Mouse (Mus musculus) lung, postnatal 10 days (tissue): Measurements from ENCODE around the gene Plekha5.
"Not testable (repeated sequence)": the region's sequence is repeated elsewhere in the genome, so short reads cannot be mapped to it uniquely, and the experiment has no call there.

ENCODE experiments used
- DNase-seq: peaks from one replicate; pipeline ENCODE4 v3.0.0; 2021

Plekha5 gene

DNA sequence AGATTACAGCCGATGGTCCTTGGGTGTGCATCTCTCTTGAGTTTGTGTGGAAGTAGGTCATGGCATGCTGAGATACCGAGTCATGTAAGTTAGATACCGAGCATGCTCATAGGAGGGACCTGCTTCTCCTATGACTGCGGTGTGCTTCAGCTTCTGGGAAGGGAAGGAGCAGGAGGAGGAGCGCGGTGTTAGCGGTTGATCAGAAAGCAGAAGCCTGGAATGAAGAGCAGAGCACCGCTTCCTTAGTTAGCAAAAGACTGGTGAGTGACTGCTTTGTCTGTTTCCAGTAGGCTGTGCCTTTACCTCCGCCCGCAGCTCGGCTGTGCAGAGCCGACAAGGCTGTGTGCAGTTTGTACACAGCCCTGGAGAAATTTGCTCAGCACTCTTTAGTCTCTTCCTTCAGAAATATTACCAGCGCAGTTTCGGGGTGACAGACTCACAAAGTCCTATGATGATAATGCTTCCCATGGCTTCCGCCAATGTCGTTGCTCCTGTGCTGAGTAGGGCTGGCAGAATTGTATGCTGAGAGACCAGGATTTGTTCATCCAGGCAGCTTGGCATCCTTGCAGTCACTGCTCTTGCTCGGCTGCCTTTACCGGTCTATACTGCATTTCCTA lies 67.2 kb downstream of the Plekha5 start:
- DNase-seq: no peak

DNA sequence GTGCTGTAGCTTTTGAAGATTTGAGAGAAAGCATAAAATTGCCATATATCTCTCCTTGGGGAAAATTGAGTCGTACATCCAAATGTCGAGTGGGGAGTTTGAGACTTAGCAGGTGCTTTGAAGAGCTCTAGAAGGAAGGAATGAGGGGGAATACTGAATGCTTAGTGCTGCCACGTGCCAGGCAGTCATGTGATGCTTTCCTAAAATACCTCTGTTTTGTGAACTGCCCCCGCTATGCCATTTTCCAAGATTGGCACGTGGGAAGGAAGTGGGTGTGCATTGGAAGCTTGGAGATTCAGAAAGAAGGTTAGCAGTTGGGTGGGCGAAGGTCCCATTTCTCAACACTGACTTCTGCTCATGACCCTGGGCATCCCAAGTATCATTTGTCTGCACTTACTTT lies 68.2 kb downstream of the Plekha5 start:
- no peak for DNase-seq

DNA sequence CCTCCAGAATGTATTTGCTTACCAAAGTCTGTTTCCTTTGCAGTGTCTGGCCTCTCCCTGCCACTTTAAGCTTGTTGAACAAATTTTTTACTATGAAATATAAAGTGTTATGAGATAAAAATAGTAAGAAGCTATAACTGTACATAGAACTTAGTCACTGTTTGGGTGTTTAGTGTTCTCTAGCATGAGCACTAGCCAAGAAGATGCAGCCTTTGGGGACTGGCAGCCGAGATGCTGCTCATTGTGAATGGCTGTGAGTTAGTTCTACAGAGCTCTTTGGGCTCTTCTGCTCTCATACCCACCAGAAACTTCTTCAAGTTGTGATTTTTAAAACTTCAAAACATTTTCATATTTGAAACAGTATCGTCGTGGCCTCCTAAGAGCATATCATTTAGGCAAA lies 74.2 kb downstream of the Plekha5 start:
- no peak for DNase-seq

DNA sequence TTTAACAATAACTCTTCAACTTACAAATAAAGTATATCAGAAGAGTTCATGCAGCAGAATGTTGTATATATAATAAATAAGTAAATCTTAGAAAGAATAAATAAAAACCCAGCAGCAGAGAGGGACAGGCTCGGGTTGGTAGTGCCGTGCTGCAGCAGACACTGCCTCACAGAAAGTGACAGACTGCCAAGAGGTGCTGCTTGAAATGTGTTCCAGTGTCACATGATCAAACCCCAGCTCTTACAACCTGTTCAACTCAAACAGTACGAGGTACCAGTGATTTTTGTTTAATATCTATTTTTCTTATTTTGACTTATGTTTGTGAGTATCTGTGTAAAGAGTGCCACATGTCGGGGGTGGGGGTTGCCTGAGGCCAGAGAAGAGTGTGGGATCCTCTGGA lies 75.1 kb downstream of the Plekha5 start:
- no peak for DNase-seq

DNA sequence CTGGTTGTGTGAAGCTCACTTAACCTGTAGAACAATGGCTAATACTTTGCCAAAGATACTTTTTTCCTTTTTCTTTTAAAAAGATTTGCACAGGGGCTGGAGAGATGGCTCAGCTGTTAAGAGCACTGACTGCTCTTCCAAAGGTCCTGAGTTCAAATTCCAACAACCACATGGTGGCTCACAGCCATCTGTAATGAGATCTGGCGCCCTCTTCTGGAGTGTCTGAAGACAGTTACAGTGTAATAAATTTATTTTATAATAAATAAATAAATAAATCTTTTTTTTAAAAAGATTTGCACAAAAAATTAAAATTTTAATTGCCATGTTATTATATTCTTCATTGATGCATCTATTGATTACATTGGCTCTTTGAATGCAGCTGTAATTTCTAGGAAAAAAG lies 77.0 kb downstream of the Plekha5 start:
- not testable (repeated sequence) for DNase-seq

DNA sequence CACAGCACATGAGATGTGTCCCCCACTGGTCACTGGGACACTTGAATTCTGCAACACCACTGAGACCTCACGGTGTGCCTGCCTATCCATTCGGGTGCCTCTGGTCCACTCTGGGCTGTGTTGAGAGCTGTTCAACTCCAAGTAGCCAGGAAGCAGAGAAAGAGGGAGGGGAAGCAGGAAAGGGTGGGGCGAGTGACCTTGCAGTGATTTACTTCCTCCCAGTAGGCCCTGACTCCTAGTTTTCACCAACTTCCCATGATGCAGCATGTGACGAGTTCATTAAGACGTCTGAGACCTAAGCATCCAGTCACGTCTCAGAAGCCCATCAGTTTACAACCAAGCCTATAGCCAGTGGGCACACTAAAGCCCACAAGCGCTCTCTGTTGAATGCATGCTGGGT lies 78.0 kb downstream of the Plekha5 start:
- no peak for DNase-seq

DNA sequence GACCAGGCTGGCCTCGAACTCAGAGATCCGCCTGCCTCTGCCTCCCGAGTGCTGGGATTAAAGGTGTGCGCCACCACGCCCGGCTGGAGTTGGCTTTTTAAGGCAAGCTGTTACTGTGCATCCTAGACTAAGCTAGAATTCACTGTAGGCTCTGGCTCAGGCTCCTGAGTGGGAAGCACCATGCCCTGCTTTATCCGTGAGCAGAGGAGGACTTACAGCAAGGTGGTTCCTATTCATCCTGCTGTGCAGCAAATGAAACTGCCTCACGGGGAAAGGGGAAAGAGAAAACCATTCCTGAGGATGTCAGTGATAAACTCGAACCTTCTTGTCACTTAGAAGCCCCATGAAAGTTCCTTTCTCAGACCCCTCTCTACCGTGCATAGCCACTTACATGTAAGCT lies 80.9 kb downstream of the Plekha5 start:
- no peak for DNase-seq

DNA sequence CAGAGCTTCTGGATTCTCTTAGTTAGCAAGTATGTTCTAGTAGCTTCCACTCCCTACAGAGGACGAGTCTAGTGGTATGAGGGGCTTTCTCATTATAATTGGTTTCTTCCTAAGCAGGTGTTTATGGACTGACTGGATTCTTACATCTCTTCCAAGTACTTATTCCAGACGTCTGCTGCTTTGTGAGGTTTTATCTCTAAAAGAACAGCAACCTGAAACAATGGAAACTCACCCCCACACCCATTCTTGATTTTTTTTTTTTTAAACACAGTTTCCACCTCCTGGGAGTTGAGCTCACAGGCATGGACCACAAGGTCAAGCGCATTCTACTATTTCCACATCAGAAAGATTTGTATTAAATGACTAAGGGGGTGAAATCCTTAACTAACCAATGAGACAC lies 83.8 kb downstream of the Plekha5 start:
- no peak for DNase-seq

DNA sequence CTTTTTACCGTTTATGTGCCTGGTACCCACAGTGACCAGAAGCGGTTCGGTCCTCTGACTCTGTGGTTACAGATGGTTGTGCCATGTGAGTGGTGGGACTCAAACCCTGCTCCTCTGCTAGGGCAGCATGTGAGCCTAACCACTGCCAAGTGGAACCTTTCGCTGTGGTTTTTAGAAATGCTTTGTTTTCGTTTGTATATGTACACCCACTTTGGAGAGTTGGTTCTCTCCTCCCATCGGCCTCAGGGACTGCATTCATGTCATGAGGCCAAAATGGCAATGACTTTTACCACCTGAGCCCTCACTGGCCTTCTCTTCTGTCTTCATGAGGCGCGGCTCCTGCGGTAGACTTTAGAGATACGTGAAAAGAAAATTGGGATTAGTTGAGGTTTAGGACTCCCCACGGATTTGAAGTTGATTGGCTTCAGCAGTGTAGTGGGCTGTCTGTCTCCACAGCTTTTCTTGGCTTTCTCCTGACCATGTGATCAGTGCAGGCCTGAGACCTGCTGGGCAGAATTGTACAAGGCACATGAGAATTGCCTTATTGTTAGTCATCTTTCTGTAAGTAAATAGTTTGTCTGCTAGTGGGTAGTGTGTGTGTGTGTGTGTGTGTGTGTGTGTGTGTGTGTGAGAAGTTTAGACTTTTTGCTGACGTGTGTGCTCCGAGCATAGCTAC lies 84.8 kb downstream of the Plekha5 start:
- no peak for DNase-seq

DNA sequence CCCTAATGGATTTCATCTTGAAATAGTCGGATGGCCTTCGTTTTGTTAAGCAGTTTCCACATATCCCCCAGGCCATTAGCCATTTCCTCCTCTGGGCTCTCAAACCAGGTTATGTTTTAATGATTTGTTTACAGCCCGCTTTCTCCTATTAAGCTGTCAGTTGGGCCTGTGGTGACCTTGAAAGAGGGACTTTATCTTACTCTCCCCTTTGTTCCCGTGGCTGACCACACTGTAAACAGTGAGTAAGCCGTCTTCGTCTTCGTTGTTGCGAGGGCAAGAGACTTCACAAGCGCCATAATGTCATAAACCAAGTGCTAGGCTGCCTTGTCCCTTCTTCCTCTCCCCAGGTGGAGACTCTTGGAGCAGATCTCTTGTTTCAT lies 85.3 kb downstream of the Plekha5 start:
- no peak for DNase-seq

DNA sequence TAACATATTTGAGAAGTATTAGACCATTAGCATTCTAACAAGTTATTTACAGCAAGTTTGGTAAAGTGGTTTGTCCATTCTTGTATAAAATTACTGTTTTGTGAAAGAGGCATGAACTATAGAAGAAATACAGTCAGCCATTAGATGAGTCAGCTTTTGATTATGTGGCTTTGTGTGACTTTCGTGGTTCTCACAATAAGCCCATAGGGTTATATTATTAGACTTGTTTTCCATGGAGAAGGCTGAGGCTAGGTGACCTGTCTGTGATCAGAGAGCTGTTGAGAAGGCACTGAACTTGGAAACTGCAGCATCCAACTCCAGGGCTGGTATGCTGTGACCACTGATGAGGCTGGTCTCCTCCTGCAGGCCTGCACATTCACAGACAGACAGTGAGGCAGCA lies 88.2 kb downstream of the Plekha5 start:
- DNase-seq: no peak

DNA sequence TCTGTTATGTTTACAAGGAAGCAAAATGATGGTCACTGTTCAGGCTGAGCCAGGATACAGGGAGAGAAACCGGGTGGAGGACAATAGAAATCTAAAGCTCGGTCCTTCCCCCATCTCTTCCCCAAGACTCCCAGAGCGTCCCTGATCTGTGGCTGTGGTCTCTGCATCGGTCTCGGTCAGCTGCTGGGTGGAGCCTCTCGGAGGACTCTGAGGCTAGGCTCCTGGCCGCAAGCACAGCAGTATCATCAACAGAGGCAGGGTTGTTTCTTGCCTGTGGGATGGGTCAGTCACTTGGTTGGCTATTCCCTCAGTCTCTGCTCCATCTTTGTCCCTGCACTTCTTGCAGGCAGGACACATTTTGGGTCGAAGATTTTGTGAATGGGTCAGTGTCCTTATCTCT lies 88.6 kb downstream of the Plekha5 start:
- no peak for DNase-seq

DNA sequence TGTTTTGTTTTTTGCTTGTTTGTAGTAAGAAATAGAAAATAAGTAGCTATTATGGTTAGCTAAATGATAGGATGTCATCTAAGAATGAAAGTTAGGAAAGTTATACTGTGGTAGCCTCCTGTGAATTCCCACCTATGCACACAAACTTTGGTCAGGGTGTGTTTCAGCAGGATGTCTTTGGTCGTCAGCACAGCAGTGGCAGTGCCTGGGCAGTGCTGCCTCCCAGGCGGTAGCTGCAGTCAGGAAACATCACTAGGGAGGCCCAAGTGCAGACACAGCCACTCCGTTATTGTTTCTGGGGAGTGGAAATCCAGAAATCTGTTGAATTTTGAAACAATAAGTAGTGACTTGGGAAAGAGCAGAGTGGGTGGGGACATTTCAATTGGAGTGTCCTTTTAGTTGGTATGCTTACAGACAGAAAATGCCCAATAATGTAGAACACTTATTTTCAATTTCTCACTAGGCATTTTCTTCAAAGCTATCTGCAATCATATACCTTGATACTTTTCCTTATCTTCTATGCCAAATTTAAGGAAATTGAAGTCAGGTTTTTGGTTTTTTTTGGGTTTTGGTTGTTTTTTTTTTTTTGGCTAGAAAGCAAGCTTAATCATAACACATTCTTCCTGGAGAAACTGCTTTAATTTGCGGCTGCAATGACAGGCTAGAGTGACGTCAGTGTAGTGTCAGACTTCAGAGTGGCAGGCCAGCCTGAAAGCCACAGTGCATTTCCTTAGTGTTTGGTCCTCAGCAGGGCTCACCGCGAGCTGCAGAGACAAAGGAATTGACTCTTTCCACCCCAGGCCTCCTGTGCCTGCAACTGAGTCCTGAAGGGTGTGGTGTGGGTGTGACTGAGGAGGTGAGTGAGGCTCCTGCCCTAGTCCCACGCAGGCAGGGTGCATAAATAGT lies 90.6 kb downstream of the Plekha5 start:
- DNase-seq: peak; percentile 44

DNA sequence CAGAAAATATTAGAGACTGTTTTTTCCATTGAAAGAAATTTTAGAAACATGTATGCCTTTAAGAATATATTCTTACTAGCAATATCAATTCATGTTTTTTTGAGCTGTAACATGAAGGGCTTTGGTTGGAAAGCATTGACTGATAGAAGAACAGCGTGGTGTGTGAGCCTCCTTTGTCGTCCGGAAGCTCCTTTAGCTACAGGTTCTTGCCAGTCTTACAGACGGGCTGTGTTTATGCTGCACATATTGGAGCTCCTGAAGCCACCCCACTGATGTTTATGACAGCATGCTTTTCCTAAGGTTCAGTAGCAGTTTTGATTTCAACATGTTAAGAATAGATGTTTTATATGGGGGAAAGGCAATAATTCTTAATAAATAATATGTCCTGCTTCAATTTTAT lies 91.7 kb downstream of the Plekha5 start:
- no peak for DNase-seq

DNA sequence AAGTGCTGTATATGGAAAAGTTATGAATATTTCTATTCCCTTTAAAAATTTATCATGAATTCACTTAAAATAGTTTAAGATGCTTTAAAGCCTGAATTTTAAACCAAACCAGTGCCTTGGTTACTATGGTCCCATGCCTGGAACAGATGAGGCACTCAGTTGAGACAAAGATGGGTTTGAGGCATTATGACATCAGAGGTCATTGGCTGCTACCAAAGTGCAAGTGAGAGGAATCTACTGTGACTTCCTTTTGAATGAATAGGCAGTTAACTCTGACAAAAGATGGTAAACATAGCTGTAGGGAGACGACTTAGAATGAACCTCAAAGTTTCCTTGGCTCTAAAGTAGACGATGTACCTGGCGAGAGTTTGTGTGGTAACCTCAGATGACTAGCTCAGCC lies 92.3 kb downstream of the Plekha5 start:
- DNase-seq: no peak

DNA sequence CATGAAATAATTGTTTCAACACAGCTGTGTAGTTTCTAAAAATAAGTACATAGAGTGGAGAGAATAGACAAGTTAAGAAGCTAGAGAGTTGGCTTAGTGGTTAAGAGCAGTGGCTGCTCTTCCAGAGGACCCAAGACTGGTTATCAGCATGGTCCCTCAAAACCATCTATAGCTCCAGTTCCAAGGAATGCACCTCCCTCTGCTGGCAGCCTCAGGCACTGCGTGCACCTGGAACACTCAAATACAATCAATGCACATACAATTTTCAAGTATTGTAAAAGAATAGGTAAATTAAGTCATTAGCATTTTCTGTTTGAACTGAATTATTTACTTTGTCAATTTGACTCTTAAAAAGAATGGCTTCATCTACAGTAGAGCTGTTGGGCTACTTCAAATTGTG lies 93.3 kb downstream of the Plekha5 start:
- DNase-seq: peak; percentile 35

DNA sequence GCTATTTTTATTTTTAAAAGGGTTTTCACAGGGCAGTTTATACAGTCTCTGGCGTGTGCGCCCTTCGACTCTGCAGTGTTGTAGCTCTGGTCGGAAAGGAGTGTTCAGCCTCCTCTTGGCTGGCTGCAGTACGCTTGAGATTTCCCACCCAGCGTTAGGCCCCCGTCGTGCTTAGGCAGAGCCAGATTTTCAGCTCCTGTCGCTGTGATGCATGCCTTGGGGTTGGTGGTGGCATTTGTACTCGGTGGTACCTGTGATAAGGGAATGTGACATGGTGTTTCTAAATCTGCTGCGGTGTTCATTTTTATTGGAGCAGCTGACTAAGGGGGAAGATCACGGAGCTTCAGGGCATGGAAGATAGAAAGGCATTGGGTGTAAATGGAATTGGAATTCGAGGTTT lies 95.2 kb downstream of the Plekha5 start:
- no peak for DNase-seq

DNA sequence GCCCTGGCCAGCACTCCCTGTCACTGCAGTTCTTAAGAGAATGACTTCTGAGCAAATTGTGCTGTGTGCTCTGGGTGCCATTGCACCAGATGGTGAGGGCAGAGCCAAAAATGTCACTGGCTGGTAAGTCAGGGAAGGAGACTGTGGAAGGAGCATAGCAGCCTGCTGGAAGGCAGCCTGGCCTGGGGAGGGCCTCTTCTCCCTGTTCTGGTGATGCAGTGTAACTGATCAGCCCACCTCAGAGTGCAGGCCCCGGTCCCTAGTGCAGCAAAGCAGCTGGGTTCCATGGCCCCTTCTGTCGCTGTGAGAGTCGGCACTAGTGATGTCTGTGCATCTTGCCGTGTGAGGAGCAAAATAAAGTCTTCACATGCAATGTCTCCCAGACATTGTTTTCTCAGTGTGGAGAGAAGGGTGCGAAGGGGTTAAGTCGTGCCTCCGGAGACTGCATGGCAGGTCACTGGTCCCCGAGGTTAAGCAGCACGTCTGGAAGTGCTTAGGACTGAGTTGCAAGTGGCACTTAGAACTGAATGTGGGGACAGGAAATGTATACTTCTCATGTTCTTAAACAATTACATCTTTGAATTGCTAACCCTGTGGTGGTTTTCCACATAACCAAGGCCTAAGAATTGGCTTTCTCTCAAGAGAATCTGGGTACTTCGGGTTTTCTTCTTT lies 95.8 kb downstream of the Plekha5 start:
- no peak for DNase-seq

DNA sequence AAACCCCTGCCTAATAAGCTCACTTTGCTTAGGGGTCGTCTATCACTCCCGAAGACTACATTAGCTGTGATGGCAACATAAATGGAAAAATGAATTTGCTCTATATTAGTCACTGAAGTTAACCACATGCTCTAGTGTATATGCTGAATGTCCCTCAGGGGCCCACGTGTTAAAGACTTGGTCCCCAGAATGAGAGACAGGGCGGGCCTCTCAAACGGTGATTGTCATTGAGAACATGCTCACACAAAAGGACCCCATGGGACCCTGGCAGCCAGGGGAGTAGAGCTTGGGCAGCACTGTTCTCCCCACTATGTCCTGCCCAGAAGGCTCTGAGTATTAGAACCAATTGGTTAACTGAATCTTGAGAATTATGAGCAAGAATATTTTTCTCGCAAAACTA lies 97.1 kb downstream of the Plekha5 start:
- no peak for DNase-seq

DNA sequence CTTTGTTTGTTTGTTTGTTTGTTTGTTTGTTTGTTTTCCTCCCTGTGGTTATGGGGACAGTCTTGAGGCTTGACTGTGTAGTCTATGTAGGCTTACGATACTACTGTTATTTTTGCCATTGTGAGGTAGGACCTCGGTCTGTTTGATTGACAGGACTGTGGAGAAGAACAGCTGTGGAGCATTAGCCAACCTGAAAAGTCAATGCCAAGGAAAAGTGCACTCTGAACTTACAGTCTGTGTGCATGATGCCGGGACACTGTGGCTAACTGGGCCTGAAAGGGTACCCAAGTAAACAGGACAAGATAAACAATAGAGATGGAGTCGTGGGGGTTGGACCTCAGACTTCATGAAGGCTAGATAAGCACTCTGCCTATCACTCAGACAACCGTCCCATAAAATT lies 98.0 kb downstream of the Plekha5 start:
- no peak for DNase-seq

DNA sequence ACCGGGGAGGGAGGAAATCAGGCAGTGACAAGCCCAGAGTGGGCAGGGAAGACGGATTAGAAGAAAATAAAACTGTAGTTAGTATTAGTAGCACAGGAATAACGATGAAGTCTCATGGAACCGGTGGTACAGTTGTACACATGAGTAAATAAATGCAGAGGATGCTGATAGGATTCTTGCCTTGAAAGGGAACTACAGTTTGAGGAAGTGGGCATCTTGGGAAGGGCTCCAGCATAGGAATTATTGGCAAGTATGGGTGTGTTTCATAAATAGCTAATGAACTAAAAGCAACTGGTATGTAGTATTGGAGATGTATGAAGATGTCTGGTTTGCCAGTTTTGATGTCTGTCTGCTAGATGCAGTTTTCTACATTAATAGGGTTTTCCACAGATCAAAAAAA lies 99.7 kb downstream of the Plekha5 start:
- DNase-seq: no peak

DNA sequence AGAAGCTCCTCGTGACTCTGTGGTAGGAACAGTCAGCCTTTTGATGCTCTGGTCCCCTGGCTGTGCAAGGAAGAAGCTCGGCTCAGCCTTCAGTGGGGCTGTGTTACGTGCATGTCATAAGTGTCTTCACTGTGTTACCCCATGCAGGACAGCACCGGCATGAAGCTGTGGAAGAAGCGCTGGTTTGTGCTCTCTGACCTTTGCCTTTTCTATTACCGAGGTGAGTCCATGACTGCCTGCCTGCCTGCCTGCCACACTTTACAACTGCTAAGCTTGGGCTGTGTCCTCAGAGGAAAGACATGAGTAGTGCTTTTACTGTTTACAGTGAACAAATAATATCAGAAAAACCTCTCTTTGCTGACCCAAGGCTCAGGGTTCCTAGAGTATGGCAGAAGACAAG lies 104.6 kb downstream of the Plekha5 start:
- DNase-seq: no peak

DNA sequence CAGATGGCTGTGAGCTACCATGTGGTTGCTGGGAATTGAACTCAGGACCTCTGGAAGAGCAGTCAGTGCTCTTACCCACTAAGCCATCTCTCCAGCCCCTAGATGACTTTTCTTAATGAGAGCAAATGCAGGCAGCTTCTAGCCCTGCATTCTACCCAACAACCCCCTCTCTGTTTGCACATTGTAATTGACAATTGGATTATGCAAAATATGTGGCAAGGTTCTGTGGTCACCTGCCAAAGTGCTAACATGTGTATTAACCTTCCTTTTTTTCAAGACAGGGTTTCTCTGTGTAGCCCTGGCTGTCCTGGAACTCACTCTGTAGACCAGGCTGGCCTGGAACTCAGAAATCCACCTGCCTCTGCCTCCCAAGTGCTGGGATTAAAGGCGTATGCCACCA lies 109.0 kb downstream of the Plekha5 start:
- DNase-seq: not testable (repeated sequence)

DNA sequence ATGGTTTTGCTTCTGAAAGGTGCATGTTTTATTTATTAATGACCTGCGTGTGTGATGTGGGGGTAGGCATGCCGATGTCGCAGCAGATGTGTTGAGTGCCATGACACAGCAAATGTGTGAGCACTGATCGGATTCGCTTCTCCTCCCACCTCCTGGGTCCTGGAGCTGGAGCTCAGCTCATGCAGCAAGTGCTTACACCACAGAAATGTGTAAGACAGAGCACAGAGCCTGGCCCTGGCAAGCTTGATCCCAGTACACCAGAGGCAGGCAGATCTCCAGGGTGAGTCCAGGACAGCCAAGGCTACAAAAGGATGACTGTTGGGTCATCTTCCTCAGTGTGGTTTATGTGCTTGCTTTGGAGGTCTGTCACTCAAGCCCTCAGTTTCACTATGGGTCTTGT lies 109.8 kb downstream of the Plekha5 start:
- DNase-seq: no peak
